Mouse (Mus musculus) heart, adult 2 months (tissue): ENCODE data around the gene Dynll2. TPM values are rescaled to one million over a fixed set of nuclear protein-coding genes. Genes with fewer than 3 reads are reported as not detected.

Source experiments
- DNase-seq, 2 experiments: peaks; one replicate each; pipeline ENCODE4 v3.0.0; 2021
- H3K27ac ChIP-seq: fragments of 200-600 bp; 2 replicates; pipeline ENCODE4 v1.8.1; 2022
- H3K27me3 ChIP-seq: fragments of 200-500 bp; 2 replicates; pipeline ENCODE4 v1.6.1; 2012; ENCODE audit warnings: mild to moderate bottlenecking, low read length, inconsistent platforms, mixed read lengths; ENCODE audit not compliant: control insufficient read depth, insufficient read depth
- H3K36me3 ChIP-seq: fragments of 200-500 bp; 2 replicates; pipeline ENCODE4 v1.6.1; 2012; ENCODE audit warnings: low read length, inconsistent platforms; ENCODE audit not compliant: control insufficient read depth, insufficient read depth
- H3K4me1 ChIP-seq: fragments of 200-500 bp; 2 replicates; pipeline ENCODE4 v1.6.1; 2011; ENCODE audit warnings: low read length; ENCODE audit not compliant: control insufficient read depth, insufficient read depth
- H3K4me3 ChIP-seq: fragments of 200-600 bp; 2 replicates; pipeline ENCODE4 v1.8.1; 2022
- H3K79me2 ChIP-seq: fragments of 200-500 bp; replicated peaks from 2 replicates; pipeline ENCODE4 v1.6.1; 2012; ENCODE audit warnings: mild to moderate bottlenecking, inconsistent platforms, low read length, moderate library complexity, mixed read lengths; ENCODE audit not compliant: control insufficient read depth, insufficient read depth
- H3K9ac ChIP-seq: fragments of 200-500 bp; 2 replicates; pipeline ENCODE4 v1.6.1; 2012; ENCODE audit warnings: low read depth, mild to moderate bottlenecking, control low read depth, inconsistent platforms, low read length, mixed read lengths
- CTCF ChIP-seq: fragments of 200-600 bp; IDR thresholded peaks from 2 replicates; pipeline ENCODE4 v1.8.1; 2022; ENCODE audit warnings: antibody characterized with exemption, mild to moderate bottlenecking, moderate library complexity
- EP300 ChIP-seq: fragments of 200-500 bp; IDR thresholded peaks from 2 replicates; pipeline ENCODE4 v1.6.1; 2011; ENCODE audit warnings: low read depth, low read length, control low read depth; ENCODE audit not compliant: insufficient read depth
- POLR2A ChIP-seq: fragments of 200-500 bp; IDR thresholded peaks from 2 replicates; pipeline ENCODE4 v1.6.1; 2011; ENCODE audit warnings: mild to moderate bottlenecking, low read depth, low read length, control low read depth; ENCODE audit not compliant: insufficient read depth
- WGBS: fragments of 180-500 bp; shearing (Covaris S2); methylation state at CpG from one replicate; pipeline ENCODE4 v1.1.7; 2018; 5-methylcytosine and 5-hydroxymethylcytosine counted together
- intact Hi-C: fragments of 180-260 bp; cut with DNase I; formaldehyde crosslinking; loops from one replicate; pipeline ENCODE4 v1.15.1; 2025
- polyA plus RNA-seq: library from polyadenylated mRNA; depleted of rRNA; stranded (reverse); fragments of >200 nt; gene quantifications from 2 replicates; pipeline ENCODE4 v1.2.3, GENCODE M21; 2012
- total RNA-seq, 2 experiments: library from RNA; stranded (reverse); gene quantifications; 2 replicates each; pipeline ENCODE4 v1.2.3; 2021

Dynll2 gene
- total and polyA plus RNA-seq, 3 experiments, result 225 to 396 (median 361) TPM

- H3K79me2 ChIP-seq, result no peaks in the 10 kb centered on the region
- no peak overlapping the region for H3K27ac ChIP-seq
- intact Hi-C loops, result no loop called here
- no peaks in the 10 kb centered on the region for H3K4me1 ChIP-seq
- TF ChIP-seq POLR2A (no peak), CTCF (no peak)
- 44% methylated on average over 2 of the region's 2 CpGs for WGBS
- H3K27me3 ChIP-seq, result no peaks in the 10 kb centered on the region
- no peak overlapping the region for H3K4me3 ChIP-seq
- no peak for DNase-seq
- no peaks in the 10 kb centered on the region for H3K36me3 ChIP-seq
- no peak overlapping the region for H3K9ac ChIP-seq
Observed at GRCm38 (mm10) chr11:88004123-88004522, 16.8 kb upstream of the Dynll2 start.

- WGBS, result 48% methylated on average over 4 of the region's 4 CpGs
- no peak overlapping the region for H3K9ac ChIP-seq
- intact Hi-C loops, result no loop called here
- no peak overlapping the region for H3K4me3 ChIP-seq
- H3K36me3 ChIP-seq, result no peaks in the 10 kb centered on the region
- H3K4me1 ChIP-seq, result no peaks in the 10 kb centered on the region
- no peaks in the 10 kb centered on the region for H3K27me3 ChIP-seq
- no peaks in the 10 kb centered on the region for H3K79me2 ChIP-seq
- TF ChIP-seq EP300, result no peak
- TF ChIP-seq CTCF, result no peak
- no peak for TF ChIP-seq POLR2A
- no peak overlapping the region for H3K27ac ChIP-seq
- DNase-seq, result no peak
Observed at GRCm38 (mm10) chr11:88002738-88003137, 15.4 kb upstream of the Dynll2 start.

GRCm38 (mm10) chr11:87999751-88000150, 12.4 kb upstream of the Dynll2 start:
- 89% methylated on average over 5 of the region's 5 CpGs for WGBS
- no peak for DNase-seq
- Histone ChIP-seq H3K9ac (no peak overlapping the region), H3K4me3 (no peak overlapping the region), H3K79me2 (no peaks in the 10 kb centered on the region), H3K27me3 (no peaks in the 10 kb centered on the region), H3K4me1 (no peaks in the 10 kb centered on the region), H3K27ac (no peak overlapping the region), H3K36me3 (no peaks in the 10 kb centered on the region)
- TF ChIP-seq CTCF (peak; percentile 43), POLR2A (no peak), EP300 (no peak)
- intact Hi-C loops, result no loop called here

GRCm38 (mm10) chr11:87991806-87992205, 4.5 kb upstream of the Dynll2 start:
- Histone ChIP-seq H3K36me3 (no peaks in the 10 kb centered on the region), H3K4me3 (no peak overlapping the region), H3K9ac (no peak overlapping the region), H3K27ac (no peak overlapping the region), H3K79me2 (peaks cover under 1% of the 10 kb centered on the region; the same call in 1 of the 2 replicates), H3K4me1 (no peaks in the 10 kb centered on the region), H3K27me3 (no peaks in the 10 kb centered on the region)
- intact Hi-C loops, result no loop called here
- WGBS, result 49% methylated on average over 4 of the region's 4 CpGs
- TF ChIP-seq POLR2A (no peak), CTCF (no peak), EP300 (no peak)
- DNase-seq, result no peak

- H3K4me1 ChIP-seq, result peaks cover 7% of the 10 kb centered on the region
- 71% methylated on average over 11 of the region's 11 CpGs for WGBS
- H3K9ac ChIP-seq, result peak overlapping the region; percentile 61
- peak overlapping the region; percentile 97 for H3K27ac ChIP-seq
- intact Hi-C loops, result loop anchor here (2.0 to 10.0 kb wide), 2 partner anchors 217 to 967 kb away; partner anchors contain the start of genes Mrps23 and Scpep1
- H3K4me3 ChIP-seq, result peak overlapping the region; percentile 86
- H3K27me3 ChIP-seq, result no peaks in the 10 kb centered on the region
- DNase-seq, result no peak
- H3K36me3 ChIP-seq, result peaks cover 3% of the 10 kb centered on the region; the same call in 1 of the 2 replicates
- TF ChIP-seq EP300 (no peak), POLR2A (no peak), CTCF (no peak)
- H3K79me2 ChIP-seq, result peaks cover 3% of the 10 kb centered on the region
Observed at GRCm38 (mm10) chr11:87987861-87988260, 528 bp upstream of the Dynll2 start.

GRCm38 (mm10) chr11:87986141-87986741, 1.1 kb downstream of the Dynll2 start:
- Histone ChIP-seq H3K27me3 (no peaks in the 10 kb centered on the region), H3K27ac (peak overlapping the region; percentile 97), H3K4me3 (peak overlapping the region; percentile 86), H3K79me2 (peaks cover 3% of the 10 kb centered on the region), H3K9ac (peak overlapping the region; percentile 98), H3K4me1 (peaks cover 7% of the 10 kb centered on the region), H3K36me3 (peaks cover 6% of the 10 kb centered on the region)
- WGBS, result 5% methylated on average over 13 of the region's 13 CpGs
- TF ChIP-seq POLR2A (peak; percentile 46; the same call in 1 of the 2 replicates), EP300 (0 out of 2 replicates have a peak, but pooled peaks have one; percentile 8), CTCF (peak; percentile 48)
- intact Hi-C loops, result loop anchor here (1.0 to 10.0 kb wide), 3 partner anchors 61 to 969 kb away; partner anchors contain the start of genes Mrps23, Scpep1 and Srsf1
- peak; percentile 82 to 83 for DNase-seq
